Mouse (Mus musculus): Measurements from ENCODE around the gene Psmb1. TPM values are rescaled to one million over a fixed set of nuclear protein-coding genes. Genes with fewer than 3 reads are reported as not detected.
"Not testable (repeated sequence)": the region's sequence is repeated elsewhere in the genome, so short reads cannot be mapped to it uniquely, and the experiment has no call there.

The Psmb1 gene
- total RNA-seq, 2 experiments from 2014 or later = 133 to 136 TPM

DNA sequence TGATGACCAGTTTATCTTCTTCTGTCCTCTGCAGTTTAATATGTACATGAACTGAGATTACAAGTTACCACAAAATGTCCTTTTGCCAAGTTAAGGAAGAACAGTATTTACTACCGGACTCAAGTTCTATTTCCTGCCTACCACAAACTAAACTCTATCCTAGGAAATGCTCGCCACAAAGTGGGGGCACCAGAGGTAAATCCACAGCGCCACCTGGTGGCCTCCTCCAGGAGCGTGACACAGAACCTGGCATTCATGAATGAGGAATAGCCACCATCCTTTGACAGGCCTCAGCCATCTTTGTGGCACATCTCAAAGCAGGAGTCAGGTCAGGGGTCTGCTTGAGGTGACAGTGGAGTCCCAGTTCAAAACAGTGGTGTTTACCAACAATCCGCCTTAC, 31.9 kb downstream of the Psmb1 start:
- DNase-seq (ENCODE audit: low spot score in 2 of 2) = peak; percentile 63 to 73

DNA sequence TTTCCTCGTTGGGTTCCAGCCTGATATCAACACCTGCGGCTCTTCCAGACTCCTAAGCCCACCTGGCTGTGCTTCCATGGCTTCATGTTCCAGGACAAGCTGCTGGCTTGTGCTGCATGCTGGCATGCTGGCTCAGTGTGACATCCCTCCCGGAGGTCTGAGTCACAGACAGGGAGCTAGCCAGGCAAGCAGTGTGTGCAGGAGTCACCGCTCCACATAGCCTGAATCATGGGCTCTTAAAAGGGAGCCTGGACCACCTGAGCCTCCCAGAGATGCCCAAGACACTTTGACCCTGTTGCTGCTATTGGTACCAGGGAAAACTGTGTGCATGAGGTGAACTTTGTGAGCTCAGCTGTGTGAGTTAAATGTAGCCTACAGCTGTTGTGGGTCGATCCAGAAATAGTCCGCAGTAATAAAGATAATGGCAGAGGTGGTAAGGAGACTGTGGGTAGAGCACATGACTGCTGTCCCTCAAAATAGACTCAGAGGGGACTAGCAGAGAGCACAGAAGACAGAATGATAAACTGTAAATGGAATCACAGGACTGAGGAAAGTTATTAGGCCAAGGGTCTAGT, 37.5 kb downstream of the Psmb1 start:
- DNase-seq (ENCODE audit: low spot score in 2 of 2) = peak; percentile 10 to 13

GRCm38 (mm10) chr17:15459761-15460160, 39.8 kb downstream of the Psmb1 start:
- DNase-seq (ENCODE audit: low spot score in 2 of 2) = no peak

GRCm38 (mm10) chr17:15456595-15456994, 43.0 kb downstream of the Psmb1 start:
- no peak for DNase-seq (ENCODE audit: low spot score in 2 of 2)

- DNase-seq (ENCODE audit: low spot score in 2 of 2) = no peak
These were observed 44.3 kb downstream of the Psmb1 start for GRCm38 (mm10) chr17:15455203-15455602.

- DNase-seq (ENCODE audit: low spot score in 2 of 2) = no peak
These were observed 49.9 kb downstream of the Psmb1 start for GRCm38 (mm10) chr17:15449606-15450005.

- not testable (repeated sequence) for DNase-seq (ENCODE audit: low spot score in 2 of 2)
These were observed 50.4 kb downstream of the Psmb1 start for GRCm38 (mm10) chr17:15449144-15449543.

DNA sequence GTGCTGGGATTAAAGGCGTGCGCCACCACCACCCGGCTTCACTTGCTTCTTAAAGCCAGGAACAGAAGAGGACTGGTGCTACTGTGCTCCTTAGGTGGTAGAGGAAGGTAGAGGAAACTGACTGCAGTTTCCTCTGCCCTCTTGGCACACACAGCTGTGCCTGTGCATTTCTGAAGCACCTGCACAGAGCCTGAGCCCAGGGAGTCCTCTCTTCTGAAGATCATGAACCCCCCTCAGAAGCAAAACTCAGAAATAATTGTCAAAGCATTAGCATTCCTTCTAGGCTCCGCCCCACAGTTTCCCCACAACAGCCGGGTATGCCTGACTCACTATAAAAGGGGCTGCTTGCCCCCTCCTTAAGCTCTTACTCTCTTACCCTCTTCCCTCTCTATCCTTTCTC, 51.7 kb downstream of the Psmb1 start:
- no peak for DNase-seq (ENCODE audit: low spot score in 2 of 2)

DNA sequence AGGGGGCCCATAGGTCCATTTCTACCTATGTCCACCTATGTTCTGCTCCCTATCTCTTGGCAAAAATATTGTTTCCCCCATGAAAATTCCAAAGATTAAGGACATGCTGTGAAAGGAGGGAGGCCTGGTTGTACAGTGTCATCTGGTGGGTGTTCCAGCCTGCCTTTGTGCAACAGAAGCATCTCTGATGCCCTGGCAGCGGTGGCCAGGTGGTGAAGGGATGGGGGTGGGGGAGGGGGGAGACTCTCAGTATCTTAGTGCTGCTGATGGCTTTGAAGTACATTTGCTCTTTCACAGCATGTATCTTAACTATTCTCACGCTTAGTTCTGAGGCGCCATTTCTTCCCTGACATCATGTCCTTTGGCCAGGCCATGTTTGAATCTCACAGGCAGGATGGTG, 54.1 kb downstream of the Psmb1 start:
- DNase-seq (ENCODE audit: low spot score in 2 of 2) = no peak

DNA sequence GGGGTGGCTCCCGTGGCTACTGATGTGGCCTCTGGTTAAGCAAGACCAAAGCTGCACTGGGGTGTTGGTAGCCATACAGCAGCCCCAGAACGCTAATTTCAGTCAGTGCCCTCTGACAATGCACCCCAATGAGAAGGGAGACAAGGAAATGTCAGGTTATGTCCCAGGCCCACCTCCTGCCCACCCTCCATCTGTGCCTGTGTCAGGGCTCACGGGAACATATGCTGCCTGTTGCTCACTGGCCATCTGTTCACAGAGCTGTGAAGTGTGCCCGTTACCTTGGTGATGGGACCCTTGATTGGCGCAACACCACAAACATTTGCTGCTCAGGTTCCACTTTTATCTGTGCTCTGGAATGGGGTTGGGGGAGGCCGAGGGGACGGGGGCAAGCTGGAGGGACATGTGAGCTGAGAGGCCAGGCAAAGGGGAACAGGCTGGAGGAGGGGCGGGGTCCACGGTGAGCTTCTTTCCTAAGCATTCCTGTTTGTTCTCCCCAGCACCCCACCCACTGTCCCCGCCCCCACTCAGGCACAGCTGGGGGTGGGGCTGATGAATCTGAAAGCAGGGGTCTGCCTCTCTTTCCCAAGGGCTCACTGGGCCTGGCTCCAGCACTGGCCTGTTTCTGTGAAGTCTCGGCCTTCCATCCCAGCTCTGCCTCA, 59.0 kb downstream of the Psmb1 start:
- DNase-seq (ENCODE audit: low spot score in 2 of 2) = peak; percentile 11 to 26

DNA sequence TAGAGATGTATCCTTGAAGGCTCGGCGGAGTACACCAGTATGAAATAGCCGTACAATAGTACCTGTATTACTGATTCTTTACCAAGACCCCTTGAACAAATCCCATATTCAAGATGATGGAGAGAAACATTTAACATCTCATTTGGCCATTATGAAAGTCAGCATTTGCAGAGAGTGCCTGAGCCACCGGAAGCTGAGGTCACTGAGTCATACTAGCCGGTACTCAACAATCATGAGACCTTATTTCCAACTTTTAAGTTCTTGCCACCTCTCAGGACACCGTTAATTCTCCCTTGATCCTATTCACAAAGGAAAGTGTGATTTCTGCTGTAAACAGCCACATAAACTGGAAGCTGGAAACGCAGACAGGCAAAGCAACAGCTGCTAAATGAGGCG, 59.5 kb downstream of the Psmb1 start:
- no peak for DNase-seq (ENCODE audit: low spot score in 2 of 2)

DNA sequence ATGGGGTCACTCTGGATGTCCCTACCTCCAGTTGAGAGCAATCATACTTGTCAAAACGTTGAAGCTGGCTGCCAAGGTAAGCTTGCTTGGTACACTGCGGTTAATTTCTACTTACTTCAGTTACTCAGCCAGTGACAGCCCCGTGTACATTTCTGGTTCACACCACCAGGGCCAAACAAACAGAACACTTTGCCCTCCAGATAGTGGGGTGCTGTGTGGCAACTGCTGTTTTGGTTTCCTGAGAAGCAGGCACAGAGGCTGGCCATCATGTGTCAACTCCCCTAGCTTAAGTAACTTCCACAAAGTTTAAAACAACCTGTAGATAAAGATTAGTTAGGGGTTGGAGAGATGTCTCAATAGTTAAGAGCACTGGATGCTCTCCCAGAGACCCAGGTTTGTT, 64.8 kb downstream of the Psmb1 start:
- DNase-seq (ENCODE audit: low spot score in 2 of 2) = no peak

DNA sequence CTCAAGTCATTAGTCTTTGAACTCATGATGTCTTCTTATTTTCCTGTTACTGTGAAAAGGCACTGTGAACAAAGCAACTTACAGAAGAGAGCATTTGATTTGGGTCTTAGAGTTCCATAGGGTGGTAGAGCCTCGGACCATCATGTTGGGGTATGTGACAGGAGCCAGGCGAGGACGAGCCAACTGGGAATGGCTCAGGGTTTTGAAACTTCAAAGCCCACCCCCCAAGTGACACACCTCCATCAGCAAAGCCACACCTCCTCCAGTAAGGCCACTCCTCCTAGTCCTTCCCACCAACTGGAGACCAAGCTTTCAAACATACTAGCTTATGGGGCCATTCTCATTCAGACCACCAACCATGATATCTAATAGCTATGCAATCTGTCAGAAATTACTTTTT, 67.5 kb downstream of the Psmb1 start:
- DNase-seq (ENCODE audit: low spot score in 2 of 2) = no peak

DNA sequence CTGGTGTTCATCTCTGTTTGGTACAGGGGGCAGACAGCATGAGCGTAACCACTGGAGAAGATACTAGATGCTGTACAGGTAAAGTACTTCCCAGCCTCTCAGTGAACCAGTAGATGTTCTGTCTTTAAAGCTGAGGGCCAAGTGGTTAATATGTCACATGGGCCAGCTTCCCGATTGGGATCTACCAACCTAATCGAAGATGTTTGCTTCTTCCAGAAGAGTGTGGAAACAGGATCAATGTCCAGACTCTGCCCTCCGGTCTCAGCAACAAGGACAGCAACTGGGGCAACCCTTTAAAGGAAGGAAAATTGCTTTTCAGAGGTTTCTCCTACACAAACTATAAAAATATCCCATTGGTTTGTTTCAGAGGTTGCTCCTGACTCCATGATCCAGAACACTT, 68.0 kb downstream of the Psmb1 start:
- DNase-seq (ENCODE audit: low spot score in 2 of 2) = no peak

DNA sequence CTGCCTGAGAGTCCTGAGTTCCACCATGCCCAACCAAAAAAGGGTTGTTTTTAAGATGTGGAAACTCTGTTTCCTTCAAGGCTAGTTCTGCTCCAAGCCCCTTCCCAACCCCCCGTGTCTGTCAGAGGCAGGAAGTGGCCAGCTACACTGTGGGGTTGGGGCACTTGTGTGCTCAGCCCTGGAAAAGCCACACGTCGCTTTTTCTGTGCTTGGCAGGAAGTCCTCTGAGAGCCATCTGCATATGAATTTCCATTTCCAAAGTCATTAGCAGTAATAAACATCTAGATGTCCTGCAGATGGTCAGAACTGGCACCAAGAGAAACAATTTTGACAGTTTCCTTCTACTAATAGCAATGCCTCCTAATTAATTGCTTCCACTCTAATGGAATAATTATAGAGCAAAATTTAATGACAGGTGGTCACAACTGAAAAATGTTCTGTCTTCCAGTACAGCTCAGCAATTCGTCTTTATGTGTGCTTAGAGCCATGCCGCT, 68.5 kb downstream of the Psmb1 start:
- no peak for DNase-seq (ENCODE audit: low spot score in 2 of 2)

DNA sequence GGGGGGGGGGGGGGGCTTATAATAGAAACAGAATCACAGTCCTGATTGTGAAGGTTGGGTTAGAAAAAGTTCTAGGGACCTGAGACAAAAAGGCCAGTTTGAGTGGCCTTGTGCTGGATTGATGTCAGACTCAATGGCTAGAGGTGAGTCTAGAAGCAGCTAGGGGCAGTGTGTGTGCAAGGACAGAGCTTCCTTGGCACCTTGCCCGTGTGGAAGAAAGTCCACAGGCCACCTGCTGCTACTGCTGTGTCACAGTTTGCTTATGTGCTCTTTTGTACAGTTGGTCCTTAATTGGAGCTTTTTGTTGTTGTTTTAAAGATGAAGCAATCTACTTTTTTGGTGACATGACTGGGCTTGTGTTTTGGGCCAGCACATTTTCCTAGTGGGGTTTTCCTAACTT, 69.6 kb downstream of the Psmb1 start:
- no peak for DNase-seq (ENCODE audit: low spot score in 2 of 2)

GRCm38 (mm10) chr17:15429451-15429850, 70.1 kb downstream of the Psmb1 start:
- DNase-seq (ENCODE audit: low spot score in 2 of 2) = no peak

- DNase-seq (ENCODE audit: low spot score in 2 of 2) = no peak
These were observed 73.6 kb downstream of the Psmb1 start for GRCm38 (mm10) chr17:15425931-15426330.

Other genes starting within 250 kb of the Psmb1 start
- 1 to 10 TPM; 5.3 to 7.0 TPM for gene Dll1, start 122.9 kb downstream of the Psmb1 start, total RNA-seq (2021)
- gene Fam120b, start 103.5 kb downstream of the Psmb1 start, total RNA-seq (2021) = 10 to 100 TPM; 44.0 to 46.6 TPM
- gene Tbp, start 137 bp upstream of the Psmb1 start, total RNA-seq (2021) = 10 to 100 TPM; 25.7 to 30.0 TPM
- gene Pdcd2, start 27.6 kb upstream of the Psmb1 start, total RNA-seq (2021) = 10 to 100 TPM; 17.6 to 22.0 TPM
- gene Prdm9, start 64.6 kb upstream of the Psmb1 start, total RNA-seq (2021) = 1 to 10 TPM; 3.1 to 3.3 TPM
- 10 to 100 TPM; 21.8 to 24.4 TPM for gene Chd1, start 205.2 kb upstream of the Psmb1 start, total RNA-seq (2021)